Mouse (Mus musculus): Measurements from ENCODE around the gene Pfn3. TPM values are rescaled to one million over a fixed set of nuclear protein-coding genes. Genes with fewer than 3 reads are reported as not detected.

Gene Pfn3
- polyA plus RNA-seq, 1 experiment from 2014 or later = not detected

DNA sequence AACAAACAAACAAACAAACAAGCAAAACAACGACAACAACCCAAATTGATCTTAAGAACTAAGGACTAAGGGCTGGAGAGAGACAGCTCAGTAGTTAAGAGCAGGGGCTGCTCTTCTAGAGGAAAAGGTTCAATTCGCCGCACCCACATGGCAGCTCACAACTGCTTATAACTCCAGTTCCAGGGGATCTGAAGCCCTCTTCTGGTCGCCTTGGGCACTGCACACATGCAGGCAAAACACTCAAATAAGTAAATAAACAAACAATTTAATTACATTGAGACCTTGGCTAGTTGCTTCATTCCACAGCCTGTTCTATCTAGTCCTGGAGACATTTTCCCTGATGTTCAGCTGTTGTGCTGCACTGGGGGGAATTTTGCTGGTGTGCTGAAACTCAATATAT lies 22.1 kb downstream of the Pfn3 start:
- ATAC-seq (ENCODE audit: insufficient read depth) = no peak
- H3K4me1 ChIP-seq (ENCODE audit: insufficient read depth) = no peaks in the 10 kb centered on the region
- H3K9me3 ChIP-seq (ENCODE audit: low read depth, low read length) = no peaks in the 10 kb centered on the region
- H3K36me3 ChIP-seq (ENCODE audit: insufficient read depth) = no peaks in the 10 kb centered on the region
- DNase-seq = peak; percentile 21
- no peak overlapping the region for H3K9ac ChIP-seq
- H3K27me3 ChIP-seq (ENCODE audit: insufficient read depth, low read length) = 0 out of 2 replicates have a peak, but pooled peaks cover 2% of the 10 kb centered on the region
- peak; percentile 44 for TF ChIP-seq CTCF (IDR thresholded peaks at IDR 0.05; ENCODE audit: low read depth)
- 71% methylated on average over 4 of the region's 4 CpGs for WGBS
- H3K27ac ChIP-seq (ENCODE audit: low read depth) = no peak overlapping the region
- H3K4me3 ChIP-seq (ENCODE audit: low read depth, low read length) = no peak overlapping the region
- H3K4me2 ChIP-seq = no peak overlapping the region

DNA sequence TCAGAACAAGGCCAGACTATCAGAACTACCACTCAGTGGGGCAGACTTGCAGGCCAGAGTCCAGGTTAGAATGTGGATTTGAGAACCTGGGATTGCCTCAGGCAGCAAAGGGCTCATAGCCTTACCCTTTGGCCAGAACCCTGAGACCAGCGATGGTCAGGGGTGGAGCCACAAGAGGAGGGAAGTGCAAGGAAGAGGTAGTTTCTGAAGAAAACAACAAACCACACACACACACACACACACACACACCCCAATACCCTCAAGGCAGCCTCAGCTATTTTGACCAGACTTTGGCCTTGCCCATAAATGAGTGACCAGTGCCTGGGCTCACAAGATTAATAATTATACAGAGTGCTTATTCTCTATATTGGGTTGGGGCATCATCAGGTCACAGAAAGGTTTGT lies 23.4 kb downstream of the Pfn3 start:
- Histone ChIP-seq H3K4me2 (no peak overlapping the region), H3K27me3 (ENCODE audit: insufficient read depth, low read length) (0 out of 2 replicates have a peak, but pooled peaks cover 2% of the 10 kb centered on the region), H3K4me1 (ENCODE audit: insufficient read depth) (no peaks in the 10 kb centered on the region), H3K9me3 (ENCODE audit: low read depth, low read length) (no peaks in the 10 kb centered on the region), H3K9ac (no peak overlapping the region), H3K27ac (ENCODE audit: low read depth) (no peak overlapping the region), H3K4me3 (ENCODE audit: low read depth, low read length) (no peak overlapping the region), H3K36me3 (ENCODE audit: insufficient read depth) (no peaks in the 10 kb centered on the region)
- WGBS = 81% methylated on average over 1 of the region's 1 CpGs
- no peak for TF ChIP-seq CTCF (IDR thresholded peaks at IDR 0.05; ENCODE audit: low read depth)
- no peak for ATAC-seq (ENCODE audit: insufficient read depth)
- DNase-seq = no peak

DNA sequence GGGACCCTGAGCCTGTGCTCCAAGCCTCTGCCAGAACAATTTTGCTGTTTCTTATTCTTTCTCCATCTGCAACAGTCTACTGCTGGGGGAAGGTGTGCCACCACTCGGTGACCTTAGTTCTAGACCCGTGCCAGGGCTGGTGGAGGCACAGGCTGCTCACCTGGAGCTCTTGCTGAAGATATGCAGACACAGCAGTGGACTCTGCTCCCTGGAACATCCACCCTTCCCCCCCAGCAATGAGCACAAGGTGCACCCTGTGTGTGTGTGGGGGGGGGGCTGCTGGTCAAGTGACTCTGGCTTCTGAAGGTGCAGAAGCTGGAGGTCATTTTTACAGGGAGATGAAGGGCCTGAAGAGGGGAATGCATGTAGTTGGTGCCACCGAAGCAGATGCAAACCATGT lies 24.4 kb downstream of the Pfn3 start:
- no peak for TF ChIP-seq CTCF (IDR thresholded peaks at IDR 0.05; ENCODE audit: low read depth)
- DNase-seq (no peak), ATAC-seq (ENCODE audit: insufficient read depth) (no peak)
- Histone ChIP-seq H3K4me2 (no peak overlapping the region), H3K27me3 (ENCODE audit: insufficient read depth, low read length) (0 out of 2 replicates have a peak, but pooled peaks cover 2% of the 10 kb centered on the region), H3K27ac (ENCODE audit: low read depth) (no peak overlapping the region), H3K4me3 (ENCODE audit: low read depth, low read length) (no peak overlapping the region), H3K9me3 (ENCODE audit: low read depth, low read length) (no peaks in the 10 kb centered on the region), H3K36me3 (ENCODE audit: insufficient read depth) (no peaks in the 10 kb centered on the region), H3K4me1 (ENCODE audit: insufficient read depth) (no peaks in the 10 kb centered on the region), H3K9ac (no peak overlapping the region)
- 70% methylated on average over 3 of the region's 3 CpGs for WGBS

DNA sequence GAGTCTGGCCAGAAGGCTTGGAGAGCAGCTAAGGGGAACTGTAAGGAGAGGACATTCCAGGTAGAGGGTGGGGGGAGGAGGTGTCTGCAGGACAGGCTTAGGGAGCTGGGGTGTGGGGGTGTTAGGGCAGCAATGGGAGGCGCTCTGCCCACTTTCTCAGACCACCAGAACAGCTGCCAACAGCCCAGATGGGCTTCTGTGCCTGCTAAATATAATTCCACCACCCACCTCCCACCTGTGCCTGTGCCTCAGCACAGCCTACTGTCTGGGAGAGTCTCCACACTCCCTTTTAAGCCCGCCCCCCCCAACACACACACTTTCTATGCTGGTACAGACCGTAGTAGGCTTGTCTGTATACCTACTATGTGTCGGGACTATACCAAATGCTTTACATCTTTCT lies 33.2 kb downstream of the Pfn3 start:
- Histone ChIP-seq H3K4me3 (ENCODE audit: low read depth, low read length) (no peak overlapping the region), H3K4me1 (ENCODE audit: insufficient read depth) (no peaks in the 10 kb centered on the region), H3K9me3 (ENCODE audit: low read depth, low read length) (no peaks in the 10 kb centered on the region), H3K4me2 (no peak overlapping the region), H3K9ac (no peak overlapping the region), H3K27ac (ENCODE audit: low read depth) (no peak overlapping the region), H3K27me3 (ENCODE audit: insufficient read depth, low read length) (peaks cover 36% of the 10 kb centered on the region), H3K36me3 (ENCODE audit: insufficient read depth) (no peaks in the 10 kb centered on the region)
- no peak for TF ChIP-seq CTCF (IDR thresholded peaks at IDR 0.05; ENCODE audit: low read depth)
- WGBS = 67% methylated on average over 4 of the region's 4 CpGs
- DNase-seq (no peak), ATAC-seq (ENCODE audit: insufficient read depth) (no peak)

DNA sequence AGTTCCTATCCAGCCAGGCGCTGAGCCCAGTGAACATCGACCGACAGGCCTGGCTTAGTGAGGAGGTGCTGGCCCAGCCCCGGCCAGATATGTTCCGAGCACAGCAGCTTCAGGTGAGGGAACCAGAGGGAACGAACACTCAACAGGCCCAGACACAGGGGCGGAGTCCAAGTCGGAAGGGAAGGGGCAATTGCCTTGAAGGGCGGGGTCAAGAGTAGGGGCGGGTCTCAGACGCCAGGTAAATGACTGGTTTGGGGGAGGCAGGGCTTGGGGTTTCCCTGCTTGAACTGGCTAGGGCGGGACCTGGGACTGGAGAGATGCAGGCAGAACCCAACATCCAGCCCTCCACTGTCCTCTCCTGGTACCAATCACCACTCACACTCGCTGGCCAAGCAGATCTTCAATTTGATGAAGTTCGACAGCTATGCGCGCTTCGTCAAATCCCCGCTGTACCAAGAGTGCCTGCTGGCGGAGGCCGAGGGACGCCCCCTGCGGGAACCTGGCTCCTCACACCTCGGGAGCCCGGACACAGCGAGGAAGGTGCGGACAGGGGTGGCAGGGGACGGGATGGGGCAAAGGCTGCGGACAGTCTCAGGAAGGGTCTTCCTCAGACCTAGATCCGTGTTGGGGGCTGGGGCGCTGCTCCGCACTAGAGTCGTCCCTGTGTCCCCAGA lies 36.0 kb downstream of the Pfn3 start:
- Histone ChIP-seq H3K4me2 (peak overlapping the region; percentile 21), H3K27me3 (ENCODE audit: insufficient read depth, low read length) (peaks cover 36% of the 10 kb centered on the region), H3K9me3 (ENCODE audit: low read depth, low read length) (no peaks in the 10 kb centered on the region), H3K36me3 (ENCODE audit: insufficient read depth) (no peaks in the 10 kb centered on the region), H3K27ac (ENCODE audit: low read depth) (no peak overlapping the region), H3K4me3 (ENCODE audit: low read depth, low read length) (no peak overlapping the region), H3K9ac (no peak overlapping the region), H3K4me1 (ENCODE audit: insufficient read depth) (no peaks in the 10 kb centered on the region)
- DNase-seq (no peak), ATAC-seq (ENCODE audit: insufficient read depth) (no peak)
- 0 out of 2 replicates have a peak, but pooled peaks have one; percentile 28 for TF ChIP-seq CTCF (IDR thresholded peaks at IDR 0.05; ENCODE audit: low read depth)
- 5% methylated on average over 32 of the region's 32 CpGs for WGBS

DNA sequence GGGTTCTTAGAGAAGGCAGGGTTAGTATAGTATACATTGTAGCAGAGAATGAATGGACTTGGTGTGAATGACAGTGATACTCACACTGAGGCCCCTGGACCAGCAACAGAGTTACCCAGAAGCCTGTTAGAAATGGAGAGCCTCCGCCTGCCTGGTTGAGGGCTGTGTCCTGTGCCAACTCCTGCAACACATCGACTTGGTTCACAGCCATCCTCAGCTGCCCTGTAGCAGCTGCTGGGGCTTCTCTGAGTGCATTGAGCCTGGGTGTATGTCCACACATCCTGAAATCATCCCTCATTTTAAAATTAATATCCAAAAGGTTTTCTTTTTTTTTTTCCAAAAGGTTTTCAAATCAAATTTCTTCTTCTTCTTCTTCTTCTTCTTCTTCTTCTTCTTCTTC lies 39.2 kb downstream of the Pfn3 start:
- Histone ChIP-seq H3K4me1 (ENCODE audit: insufficient read depth) (no peaks in the 10 kb centered on the region), H3K4me2 (no peak overlapping the region), H3K27ac (ENCODE audit: low read depth) (no peak overlapping the region), H3K9ac (no peak overlapping the region), H3K4me3 (ENCODE audit: low read depth, low read length) (no peak overlapping the region), H3K36me3 (ENCODE audit: insufficient read depth) (no peaks in the 10 kb centered on the region), H3K9me3 (ENCODE audit: low read depth, low read length) (no peaks in the 10 kb centered on the region), H3K27me3 (ENCODE audit: insufficient read depth, low read length) (peaks cover 27% of the 10 kb centered on the region)
- 60% methylated on average over 2 of the region's 2 CpGs for WGBS
- ATAC-seq (ENCODE audit: insufficient read depth) (no peak), DNase-seq (no peak)
- no peak for TF ChIP-seq CTCF (IDR thresholded peaks at IDR 0.05; ENCODE audit: low read depth)

DNA sequence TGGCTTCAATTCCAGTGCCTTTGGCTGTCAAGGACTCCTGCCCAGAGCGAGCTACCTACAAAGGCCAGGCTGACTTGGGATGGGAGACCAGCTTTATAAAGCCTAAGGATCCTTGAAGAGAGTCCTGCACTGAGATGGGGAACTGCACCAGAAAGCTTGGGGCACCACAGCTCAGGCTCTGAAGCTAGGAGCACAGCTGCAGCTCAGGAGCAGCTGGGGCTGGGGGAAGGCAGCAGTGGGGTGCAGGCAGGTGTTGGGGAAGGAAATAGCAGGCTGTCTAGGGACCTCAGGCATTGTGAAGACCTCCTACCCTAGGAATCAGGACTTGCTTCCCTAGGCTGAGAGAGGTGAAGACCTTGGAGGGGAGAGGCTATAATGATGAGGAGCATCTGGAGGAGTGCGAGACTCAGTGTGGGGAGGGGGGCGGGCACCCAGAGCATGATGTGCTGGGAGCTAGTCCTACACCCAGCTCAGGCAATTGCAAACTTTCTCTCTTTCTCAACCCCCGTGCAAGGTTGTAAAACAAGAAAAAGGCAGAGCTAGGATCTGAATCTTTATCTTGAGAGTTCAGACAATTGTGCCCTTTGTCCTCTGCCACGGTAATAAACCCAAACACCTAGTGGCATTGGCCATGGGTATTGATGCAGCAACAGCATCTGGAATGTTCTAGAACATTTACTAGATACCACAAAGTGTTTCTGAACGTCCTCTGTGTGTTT lies 40.7 kb downstream of the Pfn3 start:
- Histone ChIP-seq H3K27me3 (ENCODE audit: insufficient read depth, low read length) (peaks cover 15% of the 10 kb centered on the region), H3K36me3 (ENCODE audit: insufficient read depth) (no peaks in the 10 kb centered on the region), H3K27ac (ENCODE audit: low read depth) (no peak overlapping the region), H3K4me2 (no peak overlapping the region), H3K9me3 (ENCODE audit: low read depth, low read length) (no peaks in the 10 kb centered on the region), H3K4me3 (ENCODE audit: low read depth, low read length) (no peak overlapping the region), H3K9ac (no peak overlapping the region), H3K4me1 (ENCODE audit: insufficient read depth) (no peaks in the 10 kb centered on the region)
- 53% methylated on average over 6 of the region's 6 CpGs for WGBS
- DNase-seq (no peak), ATAC-seq (ENCODE audit: insufficient read depth) (no peak)
- TF ChIP-seq CTCF (IDR thresholded peaks at IDR 0.05; ENCODE audit: low read depth) = no peak
